In genomic region chr3:96178902-96179301, GRCm38 (mm10) we compare ENCODE assay signal across 22 mouse cellular contexts. TPM values are rescaled to one million over a fixed set of nuclear protein-coding genes. Genes with fewer than 3 reads are reported as not detected.
"Had no signal": no experiment of that assay in that cellular context is flagged by ENCODE, and none has a peak within 500 bp of the region (broad histone marks: within the 10 kb centered on the region; RNA-seq: fewer than 3 reads in every experiment).

No protein-coding gene starts in this region.

- H3K9me3 ChIP-seq: heart, embryonic 13.5 days; heart, embryonic 15.5 days; hindbrain, embryonic 10.5 days; hindbrain, embryonic 12.5 days; hindbrain, embryonic 15.5 days; limb, embryonic 10.5 days; limb, embryonic 12.5 days; liver, embryonic 13.5 days; liver, embryonic 15.5 days had no signal

- H3K27ac ChIP-seq: heart, adult 2 months; heart, embryonic 13.5 days; heart, embryonic 15.5 days; hindbrain, embryonic 10.5 days; hindbrain, embryonic 12.5 days; hindbrain, embryonic 15.5 days; hindbrain, postnatal 0 days; left cerebral cortex, adult 2 months; limb, embryonic 10.5 days; limb, embryonic 12.5 days; liver, embryonic 13.5 days; liver, embryonic 15.5 days had no signal

- H3K4me3 ChIP-seq: heart, adult 2 months; heart, embryonic 13.5 days; heart, embryonic 15.5 days; hindbrain, embryonic 10.5 days; hindbrain, embryonic 12.5 days; hindbrain, embryonic 15.5 days; left cerebral cortex, adult 2 months; limb, embryonic 10.5 days; limb, embryonic 12.5 days; liver, embryonic 13.5 days; liver, embryonic 15.5 days had no signal

- H3K27me3 ChIP-seq: heart, embryonic 13.5 days; heart, embryonic 15.5 days; hindbrain, embryonic 12.5 days; hindbrain, embryonic 15.5 days; limb, embryonic 12.5 days had no signal

- H3K4me2 ChIP-seq: heart, embryonic 11.5 days; heart, embryonic 13.5 days; heart, embryonic 15.5 days; hindbrain, embryonic 12.5 days; hindbrain, embryonic 15.5 days; limb, embryonic 12.5 days; liver, embryonic 11.5 days; liver, embryonic 13.5 days; liver, embryonic 15.5 days had no signal

- H3K9ac ChIP-seq: heart, embryonic 13.5 days; heart, embryonic 15.5 days; hindbrain, embryonic 12.5 days; hindbrain, embryonic 15.5 days; limb, embryonic 12.5 days; liver, embryonic 13.5 days; liver, embryonic 15.5 days had no signal

- DNase-seq: kidney, adult 11 months; kidney, adult 8-10 months; kidney, postnatal 10 days; kidney, postnatal 25 days; kidney, postnatal 4 days; liver; liver, embryonic 13.5 days had no signal

- ATAC-seq: hindbrain, postnatal 0 days; intestine, embryonic 16.5 days had no signal

RNA-seq across cellular contexts. Expression of gene Hist2h2ab, which starts 40.8 kb away (rescaled TPM):
- polyA plus RNA-seq: heart, embryonic 11.5 days; heart, embryonic 13.5 days; heart, postnatal 0 days; hindbrain, embryonic 10.5 days; hindbrain, embryonic 12.5 days; hindbrain, postnatal 0 days had no signal
